Mouse (Mus musculus) layer of hippocampus, adult 11-12 months (tissue): ENCODE data around the gene Otub1.
A peak's percentile ranks its signal among the peaks of the same experiment; 100 is the strongest.

Experiments used
- DNase-seq: peaks from one replicate; pipeline ENCODE4 v3.0.0; 2022; ENCODE audit warnings: low spot score

Gene Otub1

GRCm38 (mm10) chr19:7209907-7210646 is 4.0 kb upstream of the Otub1 start:
- no peak for DNase-seq

- no peak for DNase-seq
Observed at GRCm38 (mm10) chr19:7205326-7205725, 790 bp downstream of the Otub1 start.

- DNase-seq: no peak
Observed at GRCm38 (mm10) chr19:7204898-7205297, 1.2 kb downstream of the Otub1 start.

- DNase-seq: no peak
Observed at GRCm38 (mm10) chr19:7200427-7200826, 5.7 kb downstream of the Otub1 start.

GRCm38 (mm10) chr19:7199089-7199488 is 7.0 kb downstream of the Otub1 start:
- no peak for DNase-seq

- no peak for DNase-seq
Observed at GRCm38 (mm10) chr19:7197445-7197844, 8.7 kb downstream of the Otub1 start.

GRCm38 (mm10) chr19:7196741-7197270 is 9.3 kb downstream of the Otub1 start:
- DNase-seq: no peak

- DNase-seq: peak; percentile 66
Observed at GRCm38 (mm10) chr19:7195900-7196728, 10.0 kb downstream of the Otub1 start.

DNA sequence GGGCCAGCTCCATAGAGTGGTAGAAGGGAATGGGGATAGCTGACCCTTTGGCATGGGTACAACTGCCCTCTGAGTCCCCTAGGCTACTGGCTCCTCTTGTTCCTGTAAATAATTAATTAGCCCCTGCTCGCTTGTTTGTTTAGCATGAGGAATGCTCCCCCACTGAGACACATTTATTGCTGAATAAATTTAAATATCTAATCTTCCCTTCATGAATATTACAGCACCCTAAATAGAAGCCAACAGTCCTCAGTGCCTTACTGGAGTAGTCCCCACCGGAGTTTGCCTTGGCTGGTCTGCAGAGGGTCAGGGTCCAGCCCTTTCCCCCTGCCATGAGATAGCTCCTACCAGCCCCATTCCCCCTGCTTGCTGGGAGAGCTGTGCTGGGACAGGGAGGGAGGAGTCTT is 13.6 kb downstream of the Otub1 start:
- DNase-seq: no peak

GRCm38 (mm10) chr19:7191639-7192038 is 14.5 kb downstream of the Otub1 start:
- DNase-seq: no peak

DNA sequence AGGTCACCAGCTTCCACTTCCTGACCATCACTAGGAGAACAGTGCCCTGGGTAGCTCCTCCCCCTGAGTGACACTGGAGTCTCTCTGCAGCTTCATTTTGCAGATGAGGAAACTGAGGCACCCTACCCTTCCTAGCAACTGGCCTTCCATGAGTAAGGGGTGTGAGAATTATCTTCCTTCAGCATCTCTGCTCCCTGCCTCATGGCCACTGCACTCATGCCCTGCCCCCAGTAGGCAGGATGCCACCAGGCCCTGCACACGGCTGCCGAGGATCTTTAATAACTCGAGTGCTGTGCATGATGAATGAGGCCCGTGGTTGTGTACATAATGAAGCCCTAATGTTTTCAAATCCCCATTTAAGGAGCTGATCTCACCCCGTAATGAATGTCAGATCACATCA is 15.1 kb downstream of the Otub1 start:
- no peak for DNase-seq

GRCm38 (mm10) chr19:7189026-7189425 is 17.1 kb downstream of the Otub1 start:
- no peak for DNase-seq

GRCm38 (mm10) chr19:7187157-7187556 is 19.0 kb downstream of the Otub1 start:
- no peak for DNase-seq

- no peak for DNase-seq
Observed at GRCm38 (mm10) chr19:7185715-7186291, 20.3 kb downstream of the Otub1 start.

DNA sequence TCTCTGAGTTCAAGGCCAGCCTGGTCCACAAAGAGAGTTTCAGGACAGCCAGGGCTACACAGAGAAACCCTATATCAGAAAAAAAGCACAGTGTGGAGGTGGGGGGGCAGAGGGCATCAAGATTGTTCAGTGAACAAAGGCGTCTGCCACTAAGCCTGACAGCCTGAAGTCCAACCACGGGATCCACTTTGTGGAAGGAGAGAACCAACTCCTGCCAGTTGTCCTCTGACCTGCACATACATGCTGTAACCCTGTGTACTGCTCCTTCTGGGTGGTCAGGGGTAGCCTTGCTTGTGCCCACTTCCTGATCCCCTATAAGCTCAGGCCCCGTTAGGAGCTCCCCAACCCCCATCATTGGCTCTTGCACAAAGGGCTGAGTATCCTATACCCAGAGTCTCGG is 21.1 kb downstream of the Otub1 start:
- no peak for DNase-seq

GRCm38 (mm10) chr19:7183419-7183818 is 22.7 kb downstream of the Otub1 start:
- no peak for DNase-seq

GRCm38 (mm10) chr19:7182273-7182949 is 23.7 kb downstream of the Otub1 start:
- peak; percentile 58 for DNase-seq

DNA sequence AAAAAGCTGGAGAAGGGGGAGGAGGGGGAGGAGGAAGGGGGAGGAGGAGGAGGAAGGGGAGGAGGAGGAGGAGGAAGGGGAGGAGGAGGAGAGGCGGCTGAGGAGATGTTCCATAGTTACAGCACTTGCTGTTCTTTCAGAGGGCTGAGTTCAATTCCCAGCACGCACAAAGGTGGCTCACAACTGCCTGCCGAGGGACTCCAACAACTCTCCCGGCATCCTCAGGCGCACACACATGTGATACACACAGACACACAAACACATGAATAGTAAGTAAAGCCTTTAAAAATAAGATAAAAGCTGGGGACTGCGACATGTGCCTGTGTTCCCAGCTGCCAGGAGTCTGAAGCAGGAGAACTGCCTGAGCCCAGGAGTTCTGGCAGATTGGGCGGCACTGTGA is 24.6 kb downstream of the Otub1 start:
- DNase-seq: no peak

GRCm38 (mm10) chr19:7180756-7181405 is 25.2 kb downstream of the Otub1 start:
- no peak for DNase-seq

DNA sequence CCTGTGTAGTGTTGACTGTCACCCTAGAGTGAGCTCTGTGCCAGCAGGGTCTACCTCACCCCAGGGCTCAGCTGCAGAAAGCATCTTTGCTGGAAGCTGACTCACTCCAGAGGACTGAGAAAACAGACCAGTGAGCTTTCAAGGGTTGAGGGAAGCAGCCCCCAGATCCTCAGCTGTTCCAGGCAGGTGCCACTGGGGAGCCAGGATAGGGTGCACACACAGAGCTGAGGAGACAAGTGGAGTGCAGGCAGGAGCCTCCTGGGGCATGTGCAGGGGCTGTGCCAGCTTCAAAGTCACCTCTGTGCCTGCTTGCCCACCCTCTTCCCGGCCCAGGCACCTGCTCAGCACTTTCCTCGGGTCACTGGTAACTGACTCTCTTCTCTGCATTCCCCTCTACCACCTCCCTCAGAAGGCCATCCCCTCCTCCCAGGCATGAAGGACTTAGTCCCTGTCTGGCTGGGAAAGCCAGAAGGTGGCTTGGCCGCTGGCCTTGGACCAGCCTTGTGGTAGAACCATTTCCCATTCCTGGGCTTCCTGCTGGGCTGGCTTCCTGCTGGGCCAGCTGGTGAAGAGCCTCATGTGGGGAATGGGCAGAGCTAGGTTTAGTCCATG is 27.2 kb downstream of the Otub1 start:
- no peak for DNase-seq

DNA sequence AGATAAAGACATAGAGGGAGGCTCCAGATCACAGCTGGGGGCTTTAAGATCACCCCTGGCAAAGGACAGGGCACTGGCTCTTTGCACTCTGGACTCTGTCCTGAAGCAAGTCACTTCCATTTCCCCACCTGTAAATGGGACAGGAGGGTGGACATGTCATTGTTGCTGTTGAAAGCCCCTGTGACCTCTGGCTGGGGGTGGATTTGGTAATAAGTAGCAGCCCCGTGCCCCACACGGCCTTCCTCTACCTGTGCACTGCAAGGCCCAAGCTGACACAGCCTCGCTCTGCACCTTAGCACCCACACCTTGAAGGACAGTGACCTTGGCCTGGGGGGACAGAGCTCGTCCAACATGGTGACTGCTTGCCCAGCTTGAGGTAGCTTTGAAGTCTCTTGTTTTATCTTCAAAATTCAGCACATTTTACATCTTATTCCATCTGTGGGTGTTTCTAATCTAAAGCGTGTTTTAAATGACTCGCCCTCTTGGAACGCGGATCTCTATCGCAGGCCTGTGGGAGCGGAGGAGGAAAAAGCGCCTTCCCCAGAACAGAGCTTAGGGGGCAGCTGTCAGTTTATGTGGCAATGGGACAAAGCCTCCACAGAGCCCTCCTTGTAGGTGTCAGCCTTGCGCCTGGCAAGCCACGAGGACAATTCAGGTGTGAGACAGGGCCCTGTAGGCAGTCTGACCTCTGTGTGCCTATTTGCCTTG is 28.2 kb downstream of the Otub1 start:
- DNase-seq: no peak
